Mouse (Mus musculus) megakaryocyte, embryonic 14.5 days (primary cell): ENCODE data around the gene Kctd11. TPM values are rescaled to one million over a fixed set of nuclear protein-coding genes. Genes with fewer than 3 reads are reported as not detected.

ENCODE experiments used
- H3K27me3 ChIP-seq: replicated peaks from 2 replicates; pipeline ENCODE3; 2012; ENCODE audit warnings: inconsistent platforms
- H3K36me3 ChIP-seq: replicated peaks from 2 replicates; pipeline ENCODE3; 2012; ENCODE audit warnings: low read length, inconsistent platforms, mixed read lengths
- H3K4me1 ChIP-seq: 2 replicates; pipeline ENCODE4 v1.6.1; 2012; ENCODE audit warnings: inconsistent platforms
- H3K4me3 ChIP-seq: replicated peaks from 2 replicates; pipeline ENCODE3; 2012; ENCODE audit warnings: moderate library complexity, mild to moderate bottlenecking, inconsistent platforms
- H3K9me3 ChIP-seq: 2 replicates; pipeline ENCODE4 v1.6.1; 2012; ENCODE audit warnings: inconsistent platforms
- FLI1 ChIP-seq: IDR thresholded peaks from 2 replicates; pipeline ENCODE4 v1.6.1; 2012; ENCODE audit warnings: low read length, inconsistent platforms, mixed read lengths
- GATA1 ChIP-seq: IDR thresholded peaks from 3 replicates; pipeline ENCODE4 v1.6.1; 2012; ENCODE audit warnings: mixed read lengths, low read length, inconsistent platforms, borderline replicate concordance
- polyA plus RNA-seq: library from polyadenylated mRNA; stranded (reverse); fragments of >175 nt; gene quantifications from 2 replicates; pipeline ENCODE4 v1.2.3, GENCODE M21; 2012; ENCODE audit warnings: low replicate concordance; ENCODE audit not compliant: insufficient read depth

The Kctd11 gene
- polyA plus RNA-seq, 1 experiment, result 0.98 TPM

GRCm38 (mm10) chr11:69912716-69913530 is 31.7 kb upstream of the Kctd11 start:
- TF ChIP-seq FLI1, result no peak
- no peak for TF ChIP-seq GATA1
- Histone ChIP-seq H3K4me1 (peaks cover 53% of the 10 kb centered on the region), H3K36me3 (peaks cover 87% of the 10 kb centered on the region)

GRCm38 (mm10) chr11:69911701-69912100 is 30.5 kb upstream of the Kctd11 start:
- peaks cover 40% of the 10 kb centered on the region for H3K4me1 ChIP-seq

More at GRCm38 (mm10) chr11:69912716-69913530, 31.7 kb upstream of the Kctd11 start:
- H3K4me3 ChIP-seq, result peak overlapping the region; percentile 98
- no peaks in the 10 kb centered on the region for H3K9me3 ChIP-seq
- H3K27me3 ChIP-seq, result no peaks in the 10 kb centered on the region

GRCm38 (mm10) chr11:69910781-69911560 is 29.8 kb upstream of the Kctd11 start:
- Histone ChIP-seq H3K9me3 (no peaks in the 10 kb centered on the region), H3K4me1 (peaks cover 33% of the 10 kb centered on the region), H3K27me3 (no peaks in the 10 kb centered on the region), H3K36me3 (peaks cover 88% of the 10 kb centered on the region), H3K4me3 (no peak overlapping the region)
- TF ChIP-seq FLI1, result no peak

More at GRCm38 (mm10) chr11:69911701-69912100, 30.5 kb upstream of the Kctd11 start:
- TF ChIP-seq GATA1 (no peak), FLI1 (no peak)
- peaks cover 88% of the 10 kb centered on the region for H3K36me3 ChIP-seq
- no peaks in the 10 kb centered on the region for H3K27me3 ChIP-seq
- H3K4me3 ChIP-seq, result peak overlapping the region; percentile 31
- no peaks in the 10 kb centered on the region for H3K9me3 ChIP-seq

- TF ChIP-seq FLI1 (no peak), GATA1 (no peak)
- H3K27me3 ChIP-seq, result no peaks in the 10 kb centered on the region
- H3K36me3 ChIP-seq, result peaks cover 88% of the 10 kb centered on the region
- no peaks in the 10 kb centered on the region for H3K9me3 ChIP-seq
- no peak overlapping the region for H3K4me3 ChIP-seq
- H3K4me1 ChIP-seq, result peaks cover 25% of the 10 kb centered on the region
These were observed 29.0 kb upstream of the Kctd11 start for GRCm38 (mm10) chr11:69910177-69910576.

- no peak overlapping the region for H3K4me3 ChIP-seq
- H3K4me1 ChIP-seq, result peaks cover 15% of the 10 kb centered on the region
- TF ChIP-seq GATA1, result no peak
- no peak for TF ChIP-seq FLI1
- no peaks in the 10 kb centered on the region for H3K27me3 ChIP-seq
- no peaks in the 10 kb centered on the region for H3K9me3 ChIP-seq
- peaks cover 92% of the 10 kb centered on the region for H3K36me3 ChIP-seq
These were observed 28.0 kb upstream of the Kctd11 start for GRCm38 (mm10) chr11:69909174-69909573.

- H3K9me3 ChIP-seq, result no peaks in the 10 kb centered on the region
- peaks cover 15% of the 10 kb centered on the region for H3K4me1 ChIP-seq
- TF ChIP-seq GATA1 (no peak), FLI1 (no peak)
- H3K4me3 ChIP-seq, result no peak overlapping the region
- no peaks in the 10 kb centered on the region for H3K27me3 ChIP-seq
- peaks cover 97% of the 10 kb centered on the region for H3K36me3 ChIP-seq
These were observed 27.4 kb upstream of the Kctd11 start for GRCm38 (mm10) chr11:69908645-69909044.

- Histone ChIP-seq H3K9me3 (no peaks in the 10 kb centered on the region), H3K4me3 (no peak overlapping the region), H3K4me1 (peaks cover 39% of the 10 kb centered on the region), H3K36me3 (peaks cover 63% of the 10 kb centered on the region), H3K27me3 (no peaks in the 10 kb centered on the region)
- TF ChIP-seq FLI1, result no peak
- no peak for TF ChIP-seq GATA1
These were observed 23.1 kb upstream of the Kctd11 start for GRCm38 (mm10) chr11:69904311-69904710.

- Histone ChIP-seq H3K4me3 (peak overlapping the region; percentile 97), H3K27me3 (no peaks in the 10 kb centered on the region), H3K36me3 (peaks cover 50% of the 10 kb centered on the region), H3K4me1 (peaks cover 52% of the 10 kb centered on the region), H3K9me3 (no peaks in the 10 kb centered on the region)
- no peak for TF ChIP-seq GATA1
- no peak for TF ChIP-seq FLI1
These were observed 21.8 kb upstream of the Kctd11 start for GRCm38 (mm10) chr11:69902972-69903371.

GRCm38 (mm10) chr11:69901993-69902392 is 20.8 kb upstream of the Kctd11 start:
- H3K4me3 ChIP-seq, result peak overlapping the region; percentile 97
- H3K9me3 ChIP-seq, result no peaks in the 10 kb centered on the region
- peaks cover 40% of the 10 kb centered on the region for H3K36me3 ChIP-seq
- no peaks in the 10 kb centered on the region for H3K27me3 ChIP-seq
- TF ChIP-seq FLI1, result no peak
- no peak for TF ChIP-seq GATA1
- H3K4me1 ChIP-seq, result peaks cover 55% of the 10 kb centered on the region

GRCm38 (mm10) chr11:69901406-69901846 is 20.2 kb upstream of the Kctd11 start:
- H3K36me3 ChIP-seq, result peaks cover 34% of the 10 kb centered on the region
- peaks cover 55% of the 10 kb centered on the region for H3K4me1 ChIP-seq
- TF ChIP-seq FLI1 (no peak), GATA1 (no peak)
- no peaks in the 10 kb centered on the region for H3K27me3 ChIP-seq
- peak overlapping the region; percentile 97 for H3K4me3 ChIP-seq
- H3K9me3 ChIP-seq, result no peaks in the 10 kb centered on the region
